Mouse (Mus musculus): ENCODE measurements at regions not wholly inside any gene's neighbourhood (a gene's known extent, or its start where the extent isn't known, plus 50 kb on each side); places are given as distances from the start of the nearest gene placed in this dataset.

DNA sequence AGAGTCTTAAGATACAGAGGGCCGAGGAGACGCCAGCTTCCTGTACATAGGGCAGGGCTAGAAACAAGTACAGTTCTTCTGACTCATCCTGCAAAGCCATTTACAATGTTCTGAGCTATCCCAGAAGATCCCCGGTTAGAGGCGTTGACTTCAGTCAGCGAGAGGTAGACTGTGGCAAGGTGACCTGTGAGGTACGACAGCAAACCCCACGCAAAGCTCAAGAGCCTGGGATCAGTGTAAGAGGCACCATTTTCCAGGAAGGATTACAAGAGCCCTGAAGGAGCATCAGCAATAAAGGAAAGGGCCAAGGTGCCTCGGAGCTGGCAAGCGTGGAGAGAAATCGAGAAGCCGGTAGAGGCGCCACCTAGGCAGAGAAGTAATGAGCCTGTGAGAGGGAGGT lies 61.8 kb upstream of the Frmd6 start:
- DNase-seq (ENCODE audit: low read depth): no peak

GRCm38 (mm10) chr12:70766319-70766718 lies 59.0 kb upstream of the Frmd6 start:
- no peak for DNase-seq (ENCODE audit: low read depth)

- DNase-seq (ENCODE audit: low read depth): peak; percentile 16
Observed at GRCm38 (mm10) chr12:70767959-70768358, 57.4 kb upstream of the Frmd6 start.

GRCm38 (mm10) chr12:70768745-70769144 lies 56.6 kb upstream of the Frmd6 start:
- DNase-seq (ENCODE audit: low read depth): no peak

GRCm38 (mm10) chr12:70769538-70770176 lies 55.7 kb upstream of the Frmd6 start:
- DNase-seq (ENCODE audit: low read depth): no peak

- DNase-seq (ENCODE audit: low read depth): no peak
Observed at GRCm38 (mm10) chr12:70774006-70774405, 51.3 kb upstream of the Frmd6 start.

DNA sequence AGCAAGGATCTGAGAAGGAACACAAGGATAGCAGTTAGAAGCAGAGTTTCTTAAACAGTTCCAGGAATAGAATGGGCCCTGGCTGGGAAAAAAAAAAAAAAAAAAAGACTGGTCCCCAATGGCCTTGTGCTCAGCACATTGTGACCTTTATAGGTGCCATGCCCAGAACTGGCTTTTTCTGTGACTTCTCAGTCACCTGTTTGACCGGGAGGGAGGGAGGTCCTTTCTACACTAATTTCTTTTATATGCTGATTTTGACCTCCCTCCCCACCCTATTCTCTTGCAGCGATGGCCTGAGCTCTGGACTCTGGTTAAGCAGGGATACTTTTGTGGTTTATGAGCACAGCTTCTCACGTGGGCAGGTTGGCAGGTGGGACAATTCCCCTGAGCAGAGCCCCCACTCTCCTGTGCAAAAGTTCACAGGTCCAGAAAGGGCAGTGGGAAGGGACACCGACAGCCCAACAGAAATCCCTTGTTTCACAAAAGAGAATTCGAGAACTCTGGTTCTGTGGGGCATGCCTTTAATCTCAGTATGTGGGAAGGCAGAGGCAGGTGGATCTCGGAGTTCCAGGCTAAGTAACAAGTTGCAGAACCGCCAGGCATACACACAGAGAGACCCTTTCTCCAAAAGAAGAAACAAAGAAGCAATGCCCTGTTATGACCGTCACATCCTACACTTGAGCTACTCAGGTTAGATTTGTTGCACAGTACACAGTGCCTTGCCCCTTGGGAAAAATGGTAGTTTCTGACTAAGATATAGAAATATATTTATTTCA lies 50.3 kb upstream of the Frmd6 start:
- no peak for DNase-seq (ENCODE audit: low read depth)

Measured in induced T-regulatory cell, adult 2 months (primary cell).